Mouse (Mus musculus) neural tube, embryonic 13.5 days (tissue): ENCODE results near the gene Fam19a5. TPM values are rescaled to one million over a fixed set of nuclear protein-coding genes. Genes with fewer than 3 reads are reported as not detected.
A peak's percentile ranks its signal among the peaks of the same experiment; 100 is the strongest.

Experiments used
- ATAC-seq: fragments of 200-750 bp; cut with Nextera tagmentation; 2 replicates; pipeline ENCODE4 v1.8.0; 2017; ENCODE audit warnings: low read depth, mild to moderate bottlenecking, moderate TSS enrichment, moderate library complexity
- H3K27ac ChIP-seq: fragments of 300-500 bp; sonication (generic); replicated peaks from 2 replicates; pipeline ENCODE4 v1.5.1; 2015; ENCODE audit warnings: moderate library complexity, mild to moderate bottlenecking, inconsistent platforms
- H3K27me3 ChIP-seq: fragments of 300-500 bp; sonication (generic); 2 replicates; pipeline ENCODE4 v1.6.1; 2015; ENCODE audit warnings: mild to moderate bottlenecking, inconsistent platforms
- H3K36me3 ChIP-seq: fragments of 300-500 bp; sonication (generic); 2 replicates; pipeline ENCODE4 v1.6.1; 2015; ENCODE audit warnings: mild to moderate bottlenecking, inconsistent platforms
- H3K4me1 ChIP-seq: fragments of 300-500 bp; sonication (generic); replicated peaks from 2 replicates; pipeline ENCODE4 v1.6.1; 2015; ENCODE audit warnings: inconsistent platforms
- H3K4me2 ChIP-seq: fragments of 300-500 bp; sonication (generic); 2 replicates; pipeline ENCODE4 v1.6.1; 2015; ENCODE audit warnings: inconsistent platforms, mild to moderate bottlenecking, moderate library complexity
- H3K4me3 ChIP-seq: fragments of 300-500 bp; sonication (generic); 2 replicates; pipeline ENCODE4 v1.5.1; 2015; ENCODE audit warnings: mild to moderate bottlenecking, inconsistent platforms
- H3K9ac ChIP-seq: fragments of 300-500 bp; sonication (generic); 2 replicates; pipeline ENCODE4 v1.6.1; 2015; ENCODE audit warnings: moderate library complexity, mild to moderate bottlenecking, inconsistent platforms
- H3K9me3 ChIP-seq: fragments of 300-500 bp; sonication (generic); 2 replicates; pipeline ENCODE4 v1.6.1; 2016; ENCODE audit warnings: inconsistent platforms
- WGBS: fragments of 180-500 bp; shearing (Covaris S2); methylation state at CpG from one replicate; pipeline ENCODE4 v1.1.7; 2015; 5-methylcytosine and 5-hydroxymethylcytosine counted together
- polyA plus RNA-seq: library from polyadenylated mRNA; unstranded; fragments of >200 nt; fragmentation: Nextera tagmentation; extraction: Ambion mirVana; gene quantifications from 2 replicates; pipeline ENCODE4 v1.2.1, GENCODE M21; 2015

The Fam19a5 gene
- polyA plus RNA-seq, 1 experiment from 2014 or later = 22.9 TPM

DNA sequence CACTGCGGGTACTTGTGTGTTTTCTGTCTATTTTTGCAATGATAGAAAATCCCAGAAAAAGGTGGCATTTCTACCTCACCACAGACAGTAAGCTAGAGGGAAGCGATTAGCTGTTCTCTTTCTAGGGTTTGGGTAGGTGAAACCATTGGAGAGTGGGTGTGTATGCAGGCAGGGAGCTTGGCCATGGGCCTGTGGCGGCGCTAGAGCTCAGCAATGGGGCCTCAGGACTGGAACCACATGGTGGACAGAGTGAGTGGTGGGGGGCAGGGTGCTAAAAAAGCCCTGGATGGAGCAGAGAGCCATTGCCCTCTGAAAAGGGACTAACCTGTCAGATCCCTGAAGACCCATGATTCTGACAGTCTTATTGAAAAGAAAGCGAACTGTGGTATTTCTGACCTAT lies 6.7 kb downstream of the Fam19a5 start:
- H3K4me2 ChIP-seq = no peak overlapping the region

DNA sequence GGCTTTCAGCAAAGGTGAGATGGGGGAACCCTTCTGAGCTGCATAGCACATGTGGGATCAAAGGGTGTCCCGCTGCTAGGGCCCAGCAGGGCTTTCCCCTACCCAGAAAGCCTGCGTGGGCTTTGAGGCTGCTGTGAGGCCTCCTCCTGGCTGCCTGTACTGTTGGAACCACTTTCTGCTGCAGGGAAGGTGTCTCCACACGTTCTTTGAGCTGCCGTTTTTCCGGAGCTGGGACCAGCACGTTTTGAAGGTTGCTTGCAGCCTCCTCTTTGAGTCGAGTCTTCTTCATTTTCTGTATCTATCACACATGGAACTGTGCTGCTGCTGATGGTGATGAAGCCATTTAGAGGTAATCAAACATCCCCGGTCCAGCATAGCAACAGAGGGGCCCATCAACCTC lies 7.5 kb downstream of the Fam19a5 start:
- Histone ChIP-seq H3K27me3 (no peaks in the 10 kb centered on the region), H3K4me2 (no peak overlapping the region), H3K36me3 (no peaks in the 10 kb centered on the region), H3K4me1 (peaks cover 54% of the 10 kb centered on the region), H3K4me3 (no peak overlapping the region), H3K9ac (no peak overlapping the region), H3K9me3 (no peaks in the 10 kb centered on the region), H3K27ac (no peak overlapping the region)
- no peak for ATAC-seq
- WGBS = 30% methylated on average over 8 of the region's 8 CpGs

More for the DNA sequence above, 6.7 kb downstream of the Fam19a5 start:
- Histone ChIP-seq H3K27ac (no peak overlapping the region), H3K4me1 (peaks cover 62% of the 10 kb centered on the region), H3K9me3 (no peaks in the 10 kb centered on the region), H3K4me3 (no peak overlapping the region), H3K27me3 (peaks cover 7% of the 10 kb centered on the region), H3K36me3 (no peaks in the 10 kb centered on the region), H3K9ac (no peak overlapping the region)
- WGBS = 61% methylated on average over 5 of the region's 5 CpGs
- no peak for ATAC-seq

DNA sequence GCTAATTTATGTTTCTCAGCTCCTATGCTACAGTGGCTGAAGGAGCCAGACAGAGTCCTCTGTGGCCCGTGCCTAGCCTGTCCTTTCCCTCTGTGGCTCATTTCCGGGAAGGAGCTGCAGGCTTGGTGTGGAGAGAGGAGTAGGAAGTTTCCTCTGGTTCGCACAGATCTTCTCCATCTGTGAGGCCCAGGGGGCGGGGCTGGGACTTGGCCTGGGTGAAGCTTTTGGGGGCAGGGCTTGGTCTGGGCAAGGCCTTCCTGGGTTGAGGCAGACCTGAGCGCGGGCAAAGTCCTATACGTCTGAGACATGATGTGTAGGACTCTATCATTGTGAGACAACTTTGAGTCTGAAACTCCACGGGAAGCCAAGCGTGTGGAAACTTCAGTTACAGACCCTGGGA lies 11.7 kb downstream of the Fam19a5 start:
- H3K4me2 ChIP-seq = no peak overlapping the region
- peaks cover 13% of the 10 kb centered on the region for H3K4me1 ChIP-seq
- no peaks in the 10 kb centered on the region for H3K27me3 ChIP-seq
- no peak for ATAC-seq
- no peaks in the 10 kb centered on the region for H3K9me3 ChIP-seq
- no peak overlapping the region for H3K27ac ChIP-seq
- H3K9ac ChIP-seq = no peak overlapping the region
- 77% methylated on average over 9 of the region's 9 CpGs for WGBS
- no peak overlapping the region for H3K4me3 ChIP-seq
- H3K36me3 ChIP-seq = no peaks in the 10 kb centered on the region

DNA sequence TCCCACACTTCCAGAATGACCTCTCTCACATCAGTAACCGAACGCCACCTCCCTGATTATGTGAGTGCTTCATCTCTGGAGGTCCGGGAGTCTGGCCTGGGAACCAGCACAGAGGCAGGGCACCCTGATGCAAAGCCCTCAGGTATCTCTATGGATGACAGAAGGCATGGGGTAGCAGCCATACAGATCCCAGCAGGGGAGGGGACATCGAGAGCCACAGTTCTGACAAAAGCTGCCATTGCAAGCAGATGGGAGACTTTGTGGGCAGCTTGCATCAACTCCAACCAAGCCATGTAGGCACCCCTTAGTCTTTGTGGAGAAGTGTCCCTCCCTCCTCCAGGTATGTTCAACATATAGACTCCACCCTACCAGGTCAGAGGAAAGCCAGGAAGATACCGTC lies 20.2 kb downstream of the Fam19a5 start:
- Histone ChIP-seq H3K27me3 (no peaks in the 10 kb centered on the region), H3K9ac (no peak overlapping the region), H3K4me2 (no peak overlapping the region), H3K9me3 (no peaks in the 10 kb centered on the region), H3K36me3 (no peaks in the 10 kb centered on the region), H3K4me1 (peaks cover 43% of the 10 kb centered on the region), H3K4me3 (no peak overlapping the region), H3K27ac (no peak overlapping the region)
- 0 out of 2 replicates have a peak, but pooled peaks have one; percentile 1 for ATAC-seq
- 90% methylated on average over 5 of the region's 5 CpGs for WGBS

DNA sequence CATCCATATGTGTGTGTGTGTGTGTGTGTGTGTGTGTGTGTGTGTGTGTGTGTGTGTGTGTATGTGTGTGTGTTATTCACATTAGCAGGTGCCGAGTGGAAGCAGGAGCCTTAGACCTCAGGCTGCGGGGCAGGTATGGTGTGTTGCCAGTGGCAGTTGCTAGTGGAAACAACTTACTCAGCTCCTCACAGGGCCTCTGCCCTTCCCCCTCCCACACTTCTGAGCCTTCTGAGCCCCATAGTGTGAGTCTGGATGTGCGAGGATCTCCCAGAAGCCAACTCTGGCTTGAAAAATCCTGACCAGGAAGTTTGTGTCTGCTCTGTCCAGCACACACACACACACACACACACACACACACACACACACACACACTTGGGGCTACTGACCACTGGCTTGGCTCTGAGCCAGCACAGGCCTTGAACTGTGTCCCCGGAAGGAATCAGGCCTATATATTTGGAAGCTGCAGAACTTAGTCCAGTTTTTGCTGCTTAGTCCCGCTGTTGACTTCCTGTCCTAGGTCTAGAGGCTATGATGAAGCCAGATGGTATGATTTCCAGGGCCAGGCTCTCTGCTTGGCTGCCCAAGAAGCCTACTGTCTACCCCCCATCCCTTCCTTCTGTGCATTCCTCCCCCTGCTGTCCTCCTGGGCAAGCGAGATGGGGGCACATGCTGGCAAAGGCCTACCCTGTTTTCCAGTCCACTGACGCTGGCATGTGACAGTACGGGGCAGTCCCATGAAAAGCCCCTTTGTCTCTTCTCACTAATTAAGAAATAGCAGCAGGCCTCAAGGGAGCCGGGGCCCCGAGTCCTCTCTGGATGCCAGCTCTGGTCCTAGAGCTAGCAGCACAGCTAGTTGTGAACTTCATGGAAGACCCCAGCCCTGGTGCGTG lies 22.2 kb downstream of the Fam19a5 start:
- peaks cover 52% of the 10 kb centered on the region for H3K4me1 ChIP-seq
- H3K36me3 ChIP-seq = no peaks in the 10 kb centered on the region
- no peaks in the 10 kb centered on the region for H3K9me3 ChIP-seq
- no peak overlapping the region for H3K4me2 ChIP-seq
- peak overlapping the region; percentile 76 for H3K27ac ChIP-seq
- H3K27me3 ChIP-seq = no peaks in the 10 kb centered on the region
- H3K9ac ChIP-seq = no peak overlapping the region
- 48% methylated on average over 11 of the region's 11 CpGs for WGBS
- no peak overlapping the region for H3K4me3 ChIP-seq
- ATAC-seq = peak; percentile 88

DNA sequence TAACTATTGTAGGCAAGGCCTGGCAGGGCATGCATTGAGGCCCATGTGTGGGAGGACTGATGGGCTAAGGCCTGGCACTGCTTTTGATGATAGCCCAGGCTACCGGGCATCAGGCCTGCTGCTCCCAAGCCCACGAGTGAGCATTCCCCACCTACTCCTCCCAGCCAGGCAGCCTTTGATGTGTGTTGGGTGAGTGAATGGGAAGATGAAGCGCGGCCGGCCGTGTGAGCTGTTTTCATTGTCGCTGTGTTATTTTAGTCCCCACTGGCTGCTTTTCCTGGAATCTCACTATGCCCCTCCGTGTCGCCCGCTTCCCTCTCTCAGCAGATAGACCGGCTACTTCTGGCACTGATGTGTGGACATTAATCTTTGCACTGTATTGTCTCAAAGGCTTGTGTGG lies 26.1 kb downstream of the Fam19a5 start:
- whole genome bisulfite sequencing = 62% methylated on average over 11 of the region's 11 CpGs
- H3K9me3 ChIP-seq = no peaks in the 10 kb centered on the region
- no peak overlapping the region for H3K27ac ChIP-seq
- H3K9ac ChIP-seq = no peak overlapping the region
- H3K4me1 ChIP-seq = peaks cover 46% of the 10 kb centered on the region
- H3K36me3 ChIP-seq = peaks cover 6% of the 10 kb centered on the region
- H3K4me2 ChIP-seq = no peak overlapping the region
- no peak overlapping the region for H3K4me3 ChIP-seq
- ATAC-seq = no peak
- no peaks in the 10 kb centered on the region for H3K27me3 ChIP-seq

DNA sequence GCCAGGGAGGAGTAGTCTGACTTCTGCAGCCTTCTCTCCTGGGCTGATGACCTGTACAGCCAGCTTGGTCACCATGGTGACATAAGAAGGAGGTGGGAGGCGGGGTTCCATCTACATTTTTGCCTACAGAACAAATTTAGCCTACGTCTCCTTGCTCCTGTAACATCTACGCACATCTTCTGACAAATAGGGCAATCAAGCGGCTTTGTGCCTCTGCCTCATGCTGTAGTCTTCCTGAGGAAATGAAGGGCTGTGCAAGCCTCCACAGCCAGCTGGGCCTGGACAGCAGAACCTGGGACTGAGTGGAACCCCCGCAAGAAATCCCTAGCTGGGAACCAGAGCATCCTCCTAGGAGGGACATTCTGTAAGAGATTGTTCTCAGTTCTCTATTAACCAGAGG lies 35.8 kb downstream of the Fam19a5 start:
- Histone ChIP-seq H3K27ac (no peak overlapping the region), H3K4me1 (peaks cover 25% of the 10 kb centered on the region), H3K4me3 (no peak overlapping the region), H3K4me2 (no peak overlapping the region), H3K27me3 (no peaks in the 10 kb centered on the region), H3K9me3 (no peaks in the 10 kb centered on the region), H3K36me3 (no peaks in the 10 kb centered on the region), H3K9ac (no peak overlapping the region)
- ATAC-seq = no peak
- 90% methylated on average over 5 of the region's 5 CpGs for whole genome bisulfite sequencing

DNA sequence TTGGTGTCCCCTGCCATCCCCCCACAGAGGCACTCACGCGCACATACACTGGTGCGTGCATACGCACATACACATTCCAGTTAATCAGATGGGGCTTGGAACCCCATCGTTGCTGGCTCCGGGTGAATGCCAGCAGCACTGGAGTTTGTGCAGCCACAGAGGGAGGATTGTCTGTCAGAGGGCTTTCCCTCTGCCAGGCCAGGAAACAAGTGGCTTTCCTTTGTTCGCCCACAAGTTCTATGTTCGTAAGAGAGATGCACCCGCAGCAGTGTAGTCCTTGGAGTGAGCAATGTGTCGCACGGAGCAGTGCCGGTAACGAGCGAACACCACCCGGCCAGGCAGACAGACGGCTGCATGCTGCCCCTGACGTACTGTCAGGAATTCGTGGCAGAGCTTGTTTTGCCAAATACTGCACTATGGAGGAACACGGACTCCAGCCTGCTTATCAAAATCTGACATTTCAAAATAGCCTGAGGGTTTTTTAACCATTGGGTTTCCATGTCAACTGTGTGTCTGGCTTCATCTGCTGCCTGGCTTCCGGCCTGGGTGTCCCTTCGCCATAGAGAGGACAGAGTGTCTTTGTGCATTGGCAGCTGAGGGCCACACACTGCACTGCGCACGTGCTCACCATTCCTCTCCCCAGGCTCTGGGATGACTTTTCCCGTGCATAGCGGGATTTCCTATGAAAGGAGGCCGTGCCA lies 40.0 kb downstream of the Fam19a5 start:
- Histone ChIP-seq H3K36me3 (no peaks in the 10 kb centered on the region), H3K9ac (peak overlapping the region; percentile 22; the same call in 1 of the 2 replicates), H3K4me2 (no peak overlapping the region), H3K27me3 (no peaks in the 10 kb centered on the region), H3K9me3 (no peaks in the 10 kb centered on the region), H3K4me3 (no peak overlapping the region), H3K27ac (peak overlapping the region; percentile 49; the same call in 1 of the 2 replicates), H3K4me1 (peaks cover 18% of the 10 kb centered on the region; the same call in 1 of the 2 replicates)
- 69% methylated on average over 26 of the region's 26 CpGs for WGBS
- ATAC-seq = peak; percentile 72; the same call in 1 of the 2 replicates

DNA sequence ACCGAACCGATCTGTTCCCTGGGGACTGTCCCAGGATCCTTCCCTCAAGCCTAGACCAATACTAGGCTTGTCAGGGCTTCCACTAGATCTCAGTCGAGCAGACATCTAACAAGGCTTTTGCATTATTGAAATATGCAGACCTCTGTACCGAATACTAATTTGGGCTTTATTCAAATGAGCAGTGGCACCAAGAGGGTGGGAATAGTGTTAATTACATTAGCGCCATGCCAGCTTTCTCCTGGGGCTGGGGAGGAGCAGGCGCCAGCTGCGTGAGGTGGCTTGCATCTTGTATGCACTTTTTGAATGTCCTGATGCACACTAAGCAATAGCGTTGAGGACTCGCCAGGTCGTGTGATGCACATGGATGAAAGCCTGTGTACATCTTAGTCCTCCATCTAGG lies 46.9 kb downstream of the Fam19a5 start:
- Histone ChIP-seq H3K4me2 (no peak overlapping the region), H3K27me3 (no peaks in the 10 kb centered on the region), H3K27ac (no peak overlapping the region), H3K4me3 (no peak overlapping the region), H3K9ac (no peak overlapping the region), H3K4me1 (no peaks in the 10 kb centered on the region), H3K36me3 (no peaks in the 10 kb centered on the region; the same call in 1 of the 2 replicates), H3K9me3 (no peaks in the 10 kb centered on the region)
- ATAC-seq = no peak
- WGBS = 78% methylated on average over 10 of the region's 10 CpGs

DNA sequence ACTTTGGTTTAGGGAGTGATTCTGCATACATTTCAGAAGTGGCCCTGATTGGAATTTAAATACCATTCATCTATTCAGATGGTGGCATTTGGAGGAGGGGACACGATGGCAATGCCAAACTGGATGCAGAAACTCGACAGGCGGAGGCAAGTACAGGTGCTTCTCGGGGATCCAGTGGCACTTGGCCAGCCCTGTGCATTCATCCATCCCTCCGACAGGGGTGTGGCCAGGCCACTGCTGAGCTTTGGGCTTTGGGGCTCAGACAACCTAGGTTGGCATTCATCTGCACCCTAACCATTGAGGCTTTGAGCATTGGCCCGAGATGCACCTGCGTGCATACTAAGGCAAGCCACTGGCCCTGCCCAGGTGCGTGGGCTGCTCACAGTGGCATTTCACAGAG lies 52.6 kb downstream of the Fam19a5 start:
- no peak overlapping the region for H3K9ac ChIP-seq
- no peak for ATAC-seq
- no peaks in the 10 kb centered on the region; the same call in 1 of the 2 replicates for H3K36me3 ChIP-seq
- H3K27me3 ChIP-seq = no peaks in the 10 kb centered on the region
- no peaks in the 10 kb centered on the region for H3K9me3 ChIP-seq
- H3K27ac ChIP-seq = no peak overlapping the region
- peaks cover 7% of the 10 kb centered on the region for H3K4me1 ChIP-seq
- WGBS = 87% methylated on average over 8 of the region's 8 CpGs
- no peak overlapping the region for H3K4me3 ChIP-seq
- H3K4me2 ChIP-seq = no peak overlapping the region

DNA sequence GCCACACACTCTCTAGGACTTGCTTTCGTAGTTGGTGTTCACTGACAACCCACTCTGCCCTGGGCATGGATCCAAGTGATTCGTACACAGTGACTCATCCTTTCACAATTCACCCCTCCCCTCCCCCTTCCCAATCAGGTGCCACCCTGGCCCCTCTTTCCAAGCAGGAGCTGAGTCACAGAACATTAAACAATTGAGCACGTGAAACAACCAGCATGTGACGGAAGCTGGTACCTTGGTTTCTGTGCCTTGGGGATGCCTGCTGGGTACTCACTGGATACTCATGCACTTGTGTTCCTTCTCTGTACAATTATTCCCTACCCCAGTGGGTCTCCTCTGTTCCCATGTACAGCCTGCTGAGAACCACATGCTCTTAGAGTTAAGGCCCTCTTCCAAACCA lies 53.0 kb downstream of the Fam19a5 start:
- H3K4me3 ChIP-seq = no peak overlapping the region
- no peaks in the 10 kb centered on the region; the same call in 1 of the 2 replicates for H3K36me3 ChIP-seq
- no peak overlapping the region for H3K27ac ChIP-seq
- no peak overlapping the region for H3K9ac ChIP-seq
- ATAC-seq = 0 out of 2 replicates have a peak, but pooled peaks have one; percentile 40
- H3K4me2 ChIP-seq = no peak overlapping the region
- no peaks in the 10 kb centered on the region for H3K9me3 ChIP-seq
- H3K4me1 ChIP-seq = peaks cover 7% of the 10 kb centered on the region
- H3K27me3 ChIP-seq = no peaks in the 10 kb centered on the region
- WGBS = 56% methylated on average over 4 of the region's 4 CpGs

DNA sequence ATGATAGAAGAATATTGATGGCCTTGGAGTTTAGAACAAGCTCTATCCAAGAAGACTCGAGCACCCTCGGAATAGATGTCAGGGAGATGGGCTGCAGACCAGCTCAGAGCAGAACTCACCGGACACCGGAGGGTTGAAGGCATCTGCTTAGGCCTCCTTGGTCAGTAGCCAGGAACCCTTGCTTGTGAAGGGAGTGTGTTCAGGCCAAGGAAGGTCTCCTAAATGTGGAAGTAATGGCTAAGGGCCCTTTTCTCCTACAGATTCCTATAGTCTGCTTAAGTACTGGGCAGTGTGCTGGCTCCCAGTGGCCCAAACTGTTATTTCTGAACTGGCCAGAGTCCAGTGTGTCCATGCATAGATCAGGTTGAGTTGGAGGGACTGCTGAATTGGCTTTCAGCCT lies 53.7 kb downstream of the Fam19a5 start:
- 93% methylated on average over 4 of the region's 4 CpGs for WGBS
- peaks cover 7% of the 10 kb centered on the region for H3K4me1 ChIP-seq
- H3K4me3 ChIP-seq = no peak overlapping the region
- H3K4me2 ChIP-seq = no peak overlapping the region
- no peak overlapping the region for H3K9ac ChIP-seq
- H3K27ac ChIP-seq = no peak overlapping the region
- H3K27me3 ChIP-seq = no peaks in the 10 kb centered on the region
- no peaks in the 10 kb centered on the region for H3K9me3 ChIP-seq
- H3K36me3 ChIP-seq = no peaks in the 10 kb centered on the region; the same call in 1 of the 2 replicates
- ATAC-seq = no peak
